Mouse (Mus musculus): ENCODE results near the gene Sspo. TPM values are rescaled to one million over a fixed set of nuclear protein-coding genes. Genes with fewer than 3 reads are reported as not detected.
"Not testable (repeated sequence)": the region's sequence is repeated elsewhere in the genome, so short reads cannot be mapped to it uniquely, and the experiment has no call there.

Sspo gene
- total and polyA plus RNA-seq, 3 experiments, result 0.08 to 0.42 (median 0.17) TPM

DNA sequence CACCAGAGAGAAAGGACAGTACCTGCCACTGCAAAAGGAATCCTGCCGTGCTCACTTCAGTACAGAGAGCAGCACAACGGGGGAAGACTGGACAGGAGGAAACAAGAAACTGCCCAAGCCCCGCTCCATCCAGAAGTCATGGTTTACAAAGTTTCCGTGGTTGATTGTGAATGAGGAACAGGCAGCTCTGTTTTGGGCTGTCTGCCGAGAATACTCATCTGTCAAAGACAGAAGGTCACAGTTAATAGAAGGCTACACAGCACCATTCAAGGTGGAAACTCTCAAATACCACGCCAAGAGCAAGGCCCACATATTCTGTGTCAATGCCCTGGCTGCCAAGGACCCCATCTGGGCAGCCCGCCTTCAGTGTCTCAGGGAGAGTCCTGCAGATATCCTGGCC is 63.8 kb downstream of the Sspo start:
- peaks cover 21 to 88% of the 10 kb centered on the region in 2 experiments for H3K36me3 ChIP-seq (replicated peaks in 1 of 2; ENCODE audit: control insufficient read depth in 1 of 2, insufficient read depth in 1 of 2, low read length in 1 of 2)
- H3K27me3 ChIP-seq (replicated peaks), result no peaks in the 10 kb centered on the region
- H3K9ac ChIP-seq (ENCODE audit: insufficient read depth, low read depth), result no peak overlapping the region
- no peak for DNase-seq (ENCODE audit: extremely low read depth)
- no peak overlapping the region for H3K4me2 ChIP-seq (ENCODE audit: insufficient read depth, low read depth, poor library complexity, severe bottlenecking)
- no peak overlapping the region for H3K4me3 ChIP-seq (replicated peaks in 1 of 3; ENCODE audit: low read depth in 2 of 3, low read length in 2 of 3, poor library complexity in 1 of 3)
- in situ Hi-C loops (cut with MboI; ENCODE audit: low pct_ligation_motif_present, low pct_unique_long_range_greater_than_20kb, low sequenced_read_pairs) (no loop called here), dilution Hi-C loops (cut with MboI; ENCODE audit: extremely low pct_ligation_motif_present, extremely low pct_unique_long_range_greater_than_20kb, low sequenced_read_pairs) (no loop called here)
- H3K79me2 ChIP-seq (replicated peaks; ENCODE audit: control insufficient read depth, extremely low read depth, insufficient read depth, poor library complexity, severe bottlenecking), result no peaks in the 10 kb centered on the region
- TF ChIP-seq ZKSCAN1 (IDR thresholded peaks at IDR 0.05; ENCODE audit: borderline replicate concordance, low read depth, low read length) (no peak), GABPA (IDR thresholded peaks at IDR 0.05; ENCODE audit: insufficient replicate concordance, low read depth, low read length) (no peak), MAX (IDR thresholded peaks at IDR 0.05; ENCODE audit: low read length) (no peak), EP300 (IDR thresholded peaks at IDR 0.05; ENCODE audit: low read length) (no peak), PAX5 (IDR thresholded peaks at IDR 0.05; ENCODE audit: low read length) (no peak), JUN (IDR thresholded peaks at IDR 0.05; ENCODE audit: insufficient read depth, low read depth, low read length) (no peak)
- H3K9me3 ChIP-seq (replicated peaks; ENCODE audit: low read length), result no peaks in the 10 kb centered on the region
- H3K27ac ChIP-seq (ENCODE audit: insufficient read depth, low read depth), result no peak overlapping the region
- peaks cover 4 to 28% of the 10 kb centered on the region in 2 experiments for H3K4me1 ChIP-seq (ENCODE audit: control insufficient read depth in 1 of 2, insufficient read depth in 2 of 2)

DNA sequence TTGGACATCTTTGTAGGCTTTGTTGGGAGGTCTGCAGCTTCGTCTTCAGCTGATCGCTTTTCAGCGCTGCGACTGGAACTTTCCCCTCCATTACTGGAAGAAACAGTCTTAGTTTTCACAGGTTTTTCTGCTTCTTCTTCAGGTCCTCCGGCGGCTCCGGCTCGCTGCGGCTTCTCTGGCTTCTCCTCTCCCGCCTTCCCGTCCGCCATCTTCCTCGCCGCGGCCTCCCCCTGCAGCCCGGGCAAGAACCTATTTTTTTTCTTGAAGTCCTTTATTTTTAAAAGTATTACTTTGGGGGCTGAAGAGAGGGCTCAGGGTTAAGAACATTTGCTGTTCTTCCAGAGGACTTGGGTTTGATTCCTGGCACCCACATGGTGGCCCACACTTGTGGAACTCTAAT is 76.9 kb downstream of the Sspo start:
- dilution Hi-C loops (cut with MboI; ENCODE audit: extremely low pct_ligation_motif_present, extremely low pct_unique_long_range_greater_than_20kb, low sequenced_read_pairs); H3K27me3 ChIP-seq (replicated peaks); H3K4me1 ChIP-seq (ENCODE audit: control insufficient read depth in 1 of 2, insufficient read depth in 2 of 2); H3K4me3 ChIP-seq (replicated peaks in 1 of 3; ENCODE audit: low read depth in 2 of 3, low read length in 2 of 3, poor library complexity in 1 of 3); H3K9ac ChIP-seq (ENCODE audit: insufficient read depth, low read depth); H3K9me3 ChIP-seq (replicated peaks; ENCODE audit: low read length); H3K79me2 ChIP-seq (replicated peaks; ENCODE audit: control insufficient read depth, extremely low read depth, insufficient read depth, poor library complexity, severe bottlenecking); DNase-seq (ENCODE audit: extremely low read depth); H3K27ac ChIP-seq (ENCODE audit: insufficient read depth, low read depth); H3K4me2 ChIP-seq (ENCODE audit: insufficient read depth, low read depth, poor library complexity, severe bottlenecking): not testable (repeated sequence)
- in situ Hi-C loops (cut with MboI; ENCODE audit: low pct_ligation_motif_present, low pct_unique_long_range_greater_than_20kb, low sequenced_read_pairs), result loop anchor here (25.0 kb wide), 1 partner anchor 338 kb away; no protein-coding TSS in a partner anchor
- peaks cover 15 to 62% of the 10 kb centered on the region in 2 experiments for H3K36me3 ChIP-seq (replicated peaks in 1 of 2; ENCODE audit: control insufficient read depth in 1 of 2, insufficient read depth in 1 of 2, low read length in 1 of 2)

DNA sequence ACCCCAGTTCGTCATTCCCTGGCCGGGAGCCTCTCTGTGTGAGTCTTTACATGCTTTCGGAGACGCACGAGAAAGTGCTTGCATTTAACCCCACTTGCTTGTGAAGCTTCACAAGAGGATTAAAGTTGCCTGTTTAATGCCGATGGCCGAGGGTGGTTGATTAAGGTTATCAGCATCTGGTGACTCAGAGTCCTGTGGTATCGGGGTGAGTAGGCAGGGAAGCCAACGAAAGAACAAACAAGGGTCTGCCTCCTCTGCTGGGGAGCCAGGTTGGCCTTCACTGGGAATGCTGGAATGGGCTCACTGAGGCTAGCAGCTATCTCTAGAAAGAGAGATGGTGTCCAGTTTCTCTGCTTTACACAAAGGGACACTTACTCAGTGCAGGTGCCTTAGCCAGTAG is 79.9 kb downstream of the Sspo start:
- no peak overlapping the region for H3K4me2 ChIP-seq (ENCODE audit: insufficient read depth, low read depth, poor library complexity, severe bottlenecking)
- no peak overlapping the region for H3K9ac ChIP-seq (ENCODE audit: insufficient read depth, low read depth)
- H3K27ac ChIP-seq (ENCODE audit: insufficient read depth, low read depth), result no peak overlapping the region
- H3K79me2 ChIP-seq (replicated peaks; ENCODE audit: control insufficient read depth, extremely low read depth, insufficient read depth, poor library complexity, severe bottlenecking), result no peaks in the 10 kb centered on the region
- no peak for TF ChIP-seq POLR2A (IDR thresholded peaks at IDR 0.05; ENCODE audit: low read depth, low read length)
- TF ChIP-seq USF1 (IDR thresholded peaks at IDR 0.05; ENCODE audit: low read depth, low read length), result no peak
- TF ChIP-seq POLR2AphosphoS2 (IDR thresholded peaks at IDR 0.05; ENCODE audit: low read depth, low read length), result no peak
- TF ChIP-seq JUN (IDR thresholded peaks at IDR 0.05; ENCODE audit: insufficient read depth, low read depth, low read length), result no peak
- TF ChIP-seq RCOR1 (conservative IDR thresholded peaks at IDR 0.05; ENCODE audit: low read depth, low read length), result no peak
- no peak for TF ChIP-seq MAFK (IDR thresholded peaks at IDR 0.05; ENCODE audit: insufficient replicate concordance, low read length)
- no peak for TF ChIP-seq MAZ (IDR thresholded peaks at IDR 0.05; ENCODE audit: low read depth, low read length)
- DNase-seq (ENCODE audit: extremely low read depth), result no peak
- no peaks in the 10 kb centered on the region for H3K9me3 ChIP-seq (replicated peaks; ENCODE audit: low read length)
- no peaks in the 10 kb centered on the region for H3K27me3 ChIP-seq (replicated peaks)
- H3K4me3 ChIP-seq (replicated peaks in 1 of 3; ENCODE audit: low read depth in 2 of 3, low read length in 2 of 3, poor library complexity in 1 of 3), result no peak overlapping the region
- dilution Hi-C loops (cut with MboI; ENCODE audit: extremely low pct_ligation_motif_present, extremely low pct_unique_long_range_greater_than_20kb, low sequenced_read_pairs), result no loop called here
- peaks cover 19 to 77% of the 10 kb centered on the region in 2 experiments for H3K36me3 ChIP-seq (replicated peaks in 1 of 2; ENCODE audit: control insufficient read depth in 1 of 2, insufficient read depth in 1 of 2, low read length in 1 of 2)
- in situ Hi-C loops (cut with MboI; ENCODE audit: low pct_ligation_motif_present, low pct_unique_long_range_greater_than_20kb, low sequenced_read_pairs), result loop anchor here (25.0 kb wide), 1 partner anchor 341 kb away; no protein-coding TSS in a partner anchor
- no peaks in the 10 kb centered on the region for H3K4me1 ChIP-seq (ENCODE audit: control insufficient read depth in 1 of 2, insufficient read depth in 2 of 2)

Measured in CH12.LX (cell line).